Mouse (Mus musculus) large intestine, adult 2 months (tissue): ENCODE data around the gene Dkk3. TPM values are rescaled to one million over a fixed set of nuclear protein-coding genes. Genes with fewer than 3 reads are reported as not detected.

ENCODE experiments used
- DNase-seq: peaks from one replicate; pipeline ENCODE4 v3.0.0-alpha.2; 2012; ENCODE audit warnings: low read depth, low spot score
- WGBS: fragments of 180-500 bp; shearing (Covaris S2); methylation state at CpG from one replicate; pipeline ENCODE4 v1.1.7; 2018; 5-methylcytosine and 5-hydroxymethylcytosine counted together
- polyA plus RNA-seq: library from polyadenylated mRNA; depleted of rRNA; stranded (reverse); fragments of >200 nt; gene quantifications from 2 replicates; pipeline ENCODE4 v1.2.3, GENCODE M21; 2012

The Dkk3 gene
- polyA plus RNA-seq, 1 experiment = 9.6 TPM

DNA sequence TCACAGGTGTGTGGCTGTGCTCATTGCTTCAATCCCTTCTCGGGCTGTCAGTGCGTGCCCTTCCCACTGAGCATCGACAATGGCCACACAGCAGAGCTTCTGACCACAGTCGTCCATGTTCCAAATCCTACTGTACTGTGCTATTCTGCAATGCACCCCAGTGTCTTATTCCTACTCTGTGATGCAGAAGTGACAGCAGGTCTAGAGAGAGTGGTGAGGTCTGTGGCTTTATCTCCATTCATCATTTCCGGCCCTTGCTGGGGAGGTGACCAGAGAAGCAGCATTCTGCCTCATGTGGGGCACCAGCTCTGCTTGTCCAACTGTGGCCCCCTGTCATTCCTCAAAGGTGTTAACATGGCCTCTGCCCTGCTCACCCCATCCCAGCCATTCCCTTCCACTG, 22.3 kb downstream of the Dkk3 start:
- 78% methylated on average over 5 of the region's 5 CpGs for WGBS
- DNase-seq = no peak

GRCm38 (mm10) chr7:112135161-112135560, 23.7 kb downstream of the Dkk3 start:
- no peak for DNase-seq
- 84% methylated on average over 4 of the region's 4 CpGs for WGBS

DNA sequence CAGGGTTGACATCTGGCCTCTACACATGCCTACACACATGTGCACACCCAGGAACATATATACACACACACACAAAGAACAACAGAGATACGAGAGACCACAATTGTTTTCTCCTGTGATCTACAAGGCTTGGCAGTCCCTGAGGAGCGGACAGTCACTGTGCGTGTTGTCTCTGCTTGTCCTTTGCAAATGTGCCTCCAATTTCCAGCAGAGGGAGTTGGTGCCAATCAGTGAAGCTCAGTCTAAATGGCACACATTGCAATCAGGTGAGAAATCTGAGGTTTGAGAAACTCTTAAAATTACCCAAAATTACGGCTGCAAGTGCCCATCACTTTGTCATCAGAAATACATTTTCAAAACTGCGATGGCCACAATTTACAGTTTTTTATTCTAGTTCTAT, 25.6 kb downstream of the Dkk3 start:
- 90% methylated on average over 5 of the region's 5 CpGs for WGBS
- no peak for DNase-seq

DNA sequence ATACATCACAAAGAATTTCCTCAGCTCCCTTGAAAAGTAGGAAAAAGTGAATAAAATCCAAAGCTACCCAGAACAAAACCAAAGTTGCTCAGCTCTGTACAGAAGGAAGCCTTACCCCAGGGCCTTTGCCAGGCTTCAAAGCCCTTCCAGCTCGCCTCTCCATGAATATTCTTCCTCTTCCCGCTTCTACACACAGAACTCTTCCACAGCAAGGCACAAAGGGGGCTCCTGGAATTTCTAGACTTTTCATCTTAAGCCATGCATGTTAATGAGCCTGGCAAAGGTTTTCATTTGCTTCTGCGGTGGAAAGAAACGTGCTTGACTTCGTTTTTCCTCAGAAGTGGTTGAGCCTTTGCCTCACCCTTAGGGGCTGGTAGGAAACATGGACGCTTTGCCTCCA, 26.9 kb downstream of the Dkk3 start:
- no peak for DNase-seq
- WGBS = 61% methylated on average over 6 of the region's 6 CpGs

- no peak for DNase-seq
- WGBS = 97% methylated on average over 3 of the region's 3 CpGs
Measured at GRCm38 (mm10) chr7:112130660-112131059, 28.2 kb downstream of the Dkk3 start.

DNA sequence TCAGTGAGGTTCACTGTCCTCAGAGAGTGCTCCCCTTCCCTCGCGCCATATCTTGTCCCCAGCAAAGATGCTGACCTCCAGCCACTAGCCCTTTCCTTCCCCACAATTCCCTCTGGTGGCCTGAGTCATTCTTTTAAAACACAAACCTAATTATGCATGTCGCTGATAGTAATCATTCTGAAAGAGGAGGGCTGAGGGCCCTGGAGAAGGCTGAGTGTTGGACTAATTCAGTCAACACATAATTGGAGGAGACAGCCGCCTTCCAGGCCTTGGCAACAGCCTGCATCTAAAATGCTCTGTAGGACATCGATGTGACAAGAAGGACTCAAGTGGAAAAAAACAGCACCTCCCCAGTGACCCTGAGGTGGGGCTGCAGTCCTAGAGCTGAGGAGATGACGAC, 29.0 kb downstream of the Dkk3 start:
- DNase-seq = no peak
- 83% methylated on average over 6 of the region's 6 CpGs for WGBS

- 50% methylated on average over 4 of the region's 4 CpGs for WGBS
- no peak for DNase-seq
Measured at GRCm38 (mm10) chr7:112128810-112129209, 30.0 kb downstream of the Dkk3 start.

DNA sequence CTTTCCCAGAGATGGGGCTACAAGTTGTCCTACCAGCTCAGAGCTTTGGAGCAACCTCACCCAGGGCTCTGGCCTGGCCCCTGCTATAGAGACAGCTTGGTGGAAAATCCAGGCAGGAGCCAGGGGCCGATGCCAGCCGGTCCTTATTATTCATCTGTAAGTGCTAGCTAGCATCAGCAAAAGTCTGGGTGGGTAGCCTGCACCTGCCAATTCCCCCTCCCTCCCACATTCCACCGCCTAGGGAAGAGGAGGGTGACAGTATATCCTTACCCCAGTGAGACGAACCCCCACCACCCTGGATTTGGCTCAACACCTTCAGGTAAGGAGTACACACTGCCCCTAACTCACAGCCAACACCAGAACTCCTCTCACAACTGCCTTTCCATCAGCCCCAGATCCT, 30.9 kb downstream of the Dkk3 start:
- 86% methylated on average over 4 of the region's 4 CpGs for WGBS
- no peak for DNase-seq

DNA sequence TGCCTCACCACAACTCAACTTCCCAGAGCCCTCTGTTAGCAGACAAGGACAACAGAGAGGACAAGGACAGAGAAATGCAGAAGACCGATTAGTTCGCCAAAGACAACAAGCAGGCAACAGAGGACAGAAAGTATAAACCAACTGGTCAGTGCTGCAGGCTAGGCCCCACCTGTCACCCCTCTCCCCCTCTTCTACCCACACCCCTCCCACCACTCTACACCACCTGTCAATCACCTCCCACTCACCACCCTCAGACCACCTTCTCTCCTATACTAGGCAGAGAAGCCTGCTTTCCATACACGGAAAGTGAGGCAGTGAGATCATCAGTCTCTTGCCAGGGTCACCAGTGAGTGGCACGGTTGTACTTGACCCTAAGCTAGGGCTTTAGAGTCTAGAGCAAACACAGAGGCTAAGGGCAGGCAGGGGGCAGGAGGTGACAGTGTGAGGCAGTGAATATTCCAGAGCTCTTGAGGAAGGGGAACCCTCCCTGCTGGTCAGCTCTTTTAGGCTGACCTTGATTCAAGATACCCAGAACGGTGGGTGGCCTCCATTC, 31.7 kb downstream of the Dkk3 start:
- DNase-seq = no peak
- WGBS = 58% methylated on average over 5 of the region's 5 CpGs

GRCm38 (mm10) chr7:112125625-112126260, 33.1 kb downstream of the Dkk3 start:
- DNase-seq = no peak
- 83% methylated on average over 7 of the region's 7 CpGs for WGBS

DNA sequence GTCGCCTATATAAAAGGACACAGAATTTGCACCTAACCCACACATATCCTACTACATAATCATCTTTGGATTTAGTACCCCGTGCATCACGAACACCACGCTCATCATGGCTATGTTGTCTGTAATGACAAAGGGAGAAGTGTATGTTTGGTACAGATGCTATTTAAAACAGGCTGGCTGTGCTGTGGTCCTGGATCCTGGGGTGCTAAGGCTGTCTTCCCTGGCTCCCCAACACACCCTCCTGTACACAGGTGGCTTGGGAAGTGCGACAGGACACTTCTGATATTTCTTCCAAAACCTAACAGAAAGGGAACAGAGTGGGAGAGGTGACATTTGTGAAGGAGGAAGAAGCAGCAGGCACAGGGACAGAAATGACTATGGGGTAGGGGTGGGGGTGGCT, 35.2 kb downstream of the Dkk3 start:
- DNase-seq = no peak
- WGBS = 85% methylated on average over 5 of the region's 5 CpGs

GRCm38 (mm10) chr7:112121866-112122500, 36.9 kb downstream of the Dkk3 start:
- no peak for DNase-seq
- 79% methylated on average over 11 of the region's 11 CpGs for WGBS

DNA sequence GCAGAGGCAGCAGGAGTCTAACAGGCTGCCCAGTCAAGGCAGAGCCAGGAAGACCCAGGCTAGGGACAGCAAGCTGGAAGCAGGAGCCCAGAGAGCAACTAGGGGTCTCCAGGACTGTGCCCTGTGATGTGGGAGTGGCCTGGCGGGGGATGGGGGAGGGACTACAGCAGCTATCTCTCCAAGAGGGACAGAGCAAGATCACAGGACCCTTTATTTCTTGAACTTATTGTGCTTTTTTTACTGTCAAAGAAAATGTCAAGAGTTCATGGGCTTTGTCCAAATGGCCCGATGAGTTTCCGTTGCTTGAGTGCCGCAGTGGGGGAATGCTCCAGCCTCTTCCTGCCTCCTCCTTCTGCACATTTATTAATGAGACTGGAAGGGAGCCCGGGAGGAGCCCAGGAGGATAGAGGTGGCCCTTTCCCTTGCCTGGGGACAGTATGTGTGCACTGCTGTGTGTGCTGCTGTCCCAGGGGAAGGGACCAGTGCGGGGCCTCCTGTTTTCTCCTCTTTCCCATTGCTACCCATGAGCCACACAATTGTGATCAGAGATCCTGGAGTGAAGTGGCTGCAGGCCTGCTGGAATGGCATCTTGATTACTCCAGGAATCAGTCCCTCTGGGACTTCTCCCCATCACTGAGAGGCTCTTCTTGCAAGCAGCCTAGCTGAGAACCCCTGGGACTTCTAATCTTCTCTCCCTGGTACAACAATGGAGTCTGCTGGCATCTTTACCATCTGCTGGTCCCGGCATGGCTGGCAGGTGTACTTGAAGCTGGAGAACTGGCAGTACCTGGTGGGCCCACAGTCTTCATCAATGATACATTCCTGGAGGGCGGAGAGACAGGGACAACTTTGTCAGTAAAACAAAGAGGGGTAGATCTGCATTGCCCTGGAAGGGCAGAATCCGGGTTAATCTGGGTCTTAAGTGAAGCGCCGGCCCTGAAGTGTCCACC, 37.7 kb downstream of the Dkk3 start:
- WGBS = 80% methylated on average over 11 of the region's 11 CpGs
- DNase-seq = no peak

DNA sequence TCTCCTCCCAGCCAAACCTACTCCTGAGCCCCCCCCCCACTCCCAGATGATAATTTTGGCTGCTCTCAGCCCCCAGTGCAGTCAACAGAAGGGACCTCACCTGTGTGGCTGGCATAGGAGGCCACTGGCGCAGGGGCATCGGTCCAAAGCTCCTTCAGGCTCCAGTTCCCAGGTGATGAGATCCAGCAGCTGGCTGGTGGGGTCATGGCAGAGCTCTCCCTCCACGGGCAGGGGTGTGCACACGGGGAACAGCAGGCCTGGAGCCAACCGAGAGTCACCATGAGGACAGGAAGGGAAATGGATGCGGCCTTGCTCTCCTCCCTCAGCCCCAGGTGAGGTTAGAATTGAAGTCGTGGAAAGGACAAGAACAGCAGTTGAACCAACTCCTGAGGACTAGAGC, 39.6 kb downstream of the Dkk3 start:
- WGBS = 78% methylated on average over 7 of the region's 7 CpGs
- no peak for DNase-seq

- WGBS = 84% methylated on average over 7 of the region's 7 CpGs
- DNase-seq = no peak
Measured at GRCm38 (mm10) chr7:112118086-112118485, 40.8 kb downstream of the Dkk3 start.

DNA sequence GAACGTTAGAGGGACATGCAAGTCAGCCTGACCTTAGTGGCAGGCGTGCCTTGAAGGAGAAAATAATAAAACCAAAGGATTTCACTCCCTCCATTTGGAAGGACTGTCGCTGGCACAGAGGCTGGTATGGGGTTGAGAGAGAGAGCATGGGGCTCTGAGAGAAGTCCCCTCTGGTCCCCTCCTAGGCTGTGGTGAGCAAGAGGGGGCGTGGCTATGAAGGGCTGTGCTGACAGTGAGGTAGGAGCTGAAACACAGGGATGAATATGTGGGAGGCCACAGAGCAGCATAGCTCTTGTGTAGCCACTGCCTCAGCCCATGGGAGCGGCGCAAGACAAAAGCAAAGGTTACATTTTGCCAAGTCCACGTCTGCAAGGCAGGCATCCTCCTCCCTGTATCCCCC, 41.4 kb downstream of the Dkk3 start:
- WGBS = 77% methylated on average over 7 of the region's 7 CpGs

GRCm38 (mm10) chr7:112110638-112111372, 48.1 kb downstream of the Dkk3 start:
- WGBS = 60% methylated on average over 19 of the region's 19 CpGs
- DNase-seq = no peak

More for the DNA sequence above, 41.4 kb downstream of the Dkk3 start:
- no peak for DNase-seq

GRCm38 (mm10) chr7:112108757-112109156, 50.1 kb downstream of the Dkk3 start:
- DNase-seq = no peak

- no peak for DNase-seq
- WGBS = 66% methylated on average over 5 of the region's 5 CpGs
Measured at GRCm38 (mm10) chr7:112103816-112104215, 55.0 kb downstream of the Dkk3 start.

DNA sequence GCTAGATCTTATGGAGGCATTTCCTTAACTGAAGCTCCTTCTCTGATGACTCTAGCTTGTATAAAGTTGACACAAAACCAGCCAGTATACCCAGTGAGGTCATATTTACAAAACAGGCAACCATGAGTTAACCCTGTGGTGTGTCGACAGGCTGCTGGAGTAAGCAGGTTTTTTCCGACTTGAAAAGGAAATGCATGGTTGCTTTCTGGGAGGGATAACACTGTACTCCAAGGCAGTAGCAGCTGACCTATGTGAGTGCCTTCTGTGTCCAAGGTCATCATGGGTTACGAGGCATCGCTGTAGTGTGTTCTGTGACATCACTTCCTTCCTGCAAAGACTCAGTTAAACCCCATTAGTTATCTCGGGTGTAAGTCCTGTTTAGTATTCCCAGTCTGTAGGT, 55.9 kb downstream of the Dkk3 start:
- no peak for DNase-seq
- WGBS = 68% methylated on average over 5 of the region's 5 CpGs
